ENCODE assay signal across 8 mouse cellular contexts in genomic region chr2:35107984-35108635, GRCm38 (mm10). TPM values are rescaled to one million over a fixed set of nuclear protein-coding genes. Genes with fewer than 3 reads are reported as not detected.
DNase-seq lines count a peak whose midpoint lies in the region; ATAC-seq and TF ChIP-seq lines count a peak whose summit lies in the region.

No protein-coding gene starts in this region.

- no peak for ATAC-seq in liver, embryonic 11.5 days (replicated peaks; ENCODE audit: low FRiP score)
- ATAC-seq in liver, embryonic 13.5 days (ENCODE audit: low read depth) = no peak
- no peak for ATAC-seq in activated CD4-positive, CD25-positive, alpha-beta regulatory T cell, adult 4 months

- TF ChIP-seq CTCF in cerebellum, adult 2 months (IDR thresholded peaks at IDR 0.05; ENCODE audit: borderline replicate concordance, insufficient read depth, low read depth, low read length) = no peak
- peak; percentile 57; the same call in 1 of the 2 replicates for TF ChIP-seq CTCF in brain, embryonic 14.5 days (IDR thresholded peaks at IDR 0.05; ENCODE audit: borderline replicate concordance, extremely low read depth, insufficient read depth, insufficient read length)

- no peaks in the 10 kb centered on the region for H3K27me3 ChIP-seq in cerebellum, adult 2 months (ENCODE audit: control insufficient read depth, insufficient read depth, low read length)
- no peaks in the 10 kb centered on the region for H3K27me3 ChIP-seq in liver, embryonic 11.5 days (replicated peaks; ENCODE audit: control insufficient read depth, insufficient read depth, low read length)
- no peaks in the 10 kb centered on the region for H3K27me3 ChIP-seq in liver, embryonic 13.5 days
- H3K27me3 ChIP-seq in splenic B cell, adult 2 months (ENCODE audit: control insufficient read depth, insufficient read depth, low read length, poor library complexity, severe bottlenecking) = no peaks in the 10 kb centered on the region

- no peaks in the 10 kb centered on the region for H3K36me3 ChIP-seq in liver, embryonic 11.5 days (ENCODE audit: control insufficient read depth, insufficient read depth, low read length)
- H3K36me3 ChIP-seq in liver, embryonic 13.5 days = no peaks in the 10 kb centered on the region
- H3K36me3 ChIP-seq in splenic B cell, adult 2 months (ENCODE audit: control insufficient read depth, insufficient read depth, low read length, poor library complexity, severe bottlenecking) = 0 out of 2 replicates have a peak, but pooled peaks cover 2% of the 10 kb centered on the region

- no peak for TF ChIP-seq POLR2A in cerebellum, adult 2 months (IDR thresholded peaks at IDR 0.05; ENCODE audit: borderline replicate concordance, insufficient read depth, low read length)
- TF ChIP-seq POLR2A in brain, embryonic 14.5 days (IDR thresholded peaks at IDR 0.05; ENCODE audit: borderline replicate concordance, extremely low read depth, insufficient read depth, insufficient read length, poor library complexity, severe bottlenecking) = no peak

- H3K4me2 ChIP-seq in liver, embryonic 11.5 days = no peak overlapping the region
- H3K4me2 ChIP-seq in liver, embryonic 13.5 days = no peak overlapping the region

- no peak overlapping the region for H3K9ac ChIP-seq in liver, embryonic 11.5 days (ENCODE audit: low read depth, low read length)
- no peak overlapping the region for H3K9ac ChIP-seq in liver, embryonic 13.5 days

- DNase-seq in cerebellum, postnatal 14 days = peak; percentile 15 to 55
- DNase-seq in cerebellum, adult 2 months = no peak
- peak; percentile 15 for DNase-seq in liver
- DNase-seq in liver, embryonic 11.5 days (ENCODE audit: low spot score) = no peak
- peak; percentile 53 for DNase-seq in brain, embryonic 14.5 days (ENCODE audit: low read depth)
- DNase-seq in liver, embryonic 13.5 days = peak; percentile 11
- DNase-seq in splenic B cell, adult 2 months (ENCODE audit: low read depth, low spot score) = peak; percentile 77

- WGBS in cerebellum, adult 2 months = 52% methylated on average over 5 of the region's 5 CpGs
- WGBS in liver, embryonic 11.5 days = 45% methylated on average over 5 of the region's 5 CpGs
- 39% methylated on average over 5 of the region's 5 CpGs for WGBS in liver, embryonic 13.5 days (ENCODE audit: insufficient replicate concordance)

- H3K9me3 ChIP-seq in liver, embryonic 11.5 days (ENCODE audit: control insufficient read depth, low read length) = no peaks in the 10 kb centered on the region
- H3K9me3 ChIP-seq in liver, embryonic 13.5 days (replicated peaks) = no peaks in the 10 kb centered on the region

- no peak overlapping the region for H3K27ac ChIP-seq in cerebellum, adult 2 months (ENCODE audit: insufficient read depth, low read length)
- no peak overlapping the region for H3K27ac ChIP-seq in liver, embryonic 11.5 days (ENCODE audit: low read depth, low read length)
- H3K27ac ChIP-seq in liver, embryonic 13.5 days = no peak overlapping the region

- no peak overlapping the region for H3K4me3 ChIP-seq in cerebellum, adult 2 months (replicated peaks; ENCODE audit: insufficient read depth, low read depth, low read length)
- no peak overlapping the region for H3K4me3 ChIP-seq in liver, embryonic 11.5 days (ENCODE audit: low read depth, low read length)
- H3K4me3 ChIP-seq in liver, embryonic 13.5 days (replicated peaks) = no peak overlapping the region

- no peaks in the 10 kb centered on the region for H3K4me1 ChIP-seq in cerebellum, adult 2 months (ENCODE audit: control insufficient read depth, insufficient read depth, low read length)
- H3K4me1 ChIP-seq in liver, embryonic 11.5 days (replicated peaks; ENCODE audit: control insufficient read depth, insufficient read depth, low read length) = peaks cover 3% of the 10 kb centered on the region; the same call in 1 of the 2 replicates
- peaks cover 29% of the 10 kb centered on the region for H3K4me1 ChIP-seq in liver, embryonic 13.5 days (replicated peaks)

RNA-seq across cellular contexts. Expression of gene Cntrl, which starts 1.2 kb away (rescaled TPM):
- 15.1 and 15.7 TPM in 2 replicates for polyA plus RNA-seq in cerebellum, adult 2 months (2012; rRNA removed)
- 18.4 and 22.7 TPM in 2 replicates for polyA plus RNA-seq in liver, embryonic 11.5 days (2014; fragmentation: Nextera tagmentation; extraction: Ambion mirVana)
- polyA plus RNA-seq in brain, embryonic 14.5 days (2012; rRNA removed) = 20.5 and 23.6 TPM in 2 replicates
- 9.8 and 10.0 TPM in 2 replicates for polyA plus RNA-seq in liver, embryonic 13.5 days (2015; fragmentation: Nextera tagmentation; extraction: Ambion mirVana)
- polyA plus RNA-seq in activated CD4-positive, CD25-positive, alpha-beta regulatory T cell, adult 4 months (2017; shearing (Covaris generic)) = 100 to 1,000 TPM; 139 to 153 TPM

RNA-seq across cellular contexts. Expression of gene AI182371, which starts 6.8 kb away (rescaled TPM):
- polyA plus RNA-seq in cerebellum, adult 2 months (2012; rRNA removed) = 0.57 and 0.63 TPM in 2 replicates
- 0.99 and 2.5 TPM in 2 replicates for polyA plus RNA-seq in liver, embryonic 11.5 days (2014; fragmentation: Nextera tagmentation; extraction: Ambion mirVana)
- 0.71 TPM in 2 replicates for polyA plus RNA-seq in brain, embryonic 14.5 days (2012; rRNA removed)
- polyA plus RNA-seq in liver, embryonic 13.5 days (2015; fragmentation: Nextera tagmentation; extraction: Ambion mirVana) = 9.9 and 13.4 TPM in 2 replicates
- under 1 TPM in 1 of 2 experiments, not detected in 1; 0.78 TPM for polyA plus RNA-seq in activated CD4-positive, CD25-positive, alpha-beta regulatory T cell, adult 4 months (2017; shearing (Covaris generic))

RNA-seq across cellular contexts. Expression of gene Hc, which starts 46.9 kb away (rescaled TPM):
- 0.59 and 1.1 TPM in 2 replicates for polyA plus RNA-seq in cerebellum, adult 2 months (2012; rRNA removed)
- polyA plus RNA-seq in liver, embryonic 11.5 days (2014; fragmentation: Nextera tagmentation; extraction: Ambion mirVana) = 10.0 and 10.5 TPM in 2 replicates
- 0.38 and 0.40 TPM in 2 replicates for polyA plus RNA-seq in brain, embryonic 14.5 days (2012; rRNA removed)
- polyA plus RNA-seq in liver, embryonic 13.5 days (2015; fragmentation: Nextera tagmentation; extraction: Ambion mirVana) = 17.8 and 26.3 TPM in 2 replicates
- polyA plus RNA-seq in activated CD4-positive, CD25-positive, alpha-beta regulatory T cell, adult 4 months (2017; shearing (Covaris generic)) = under 1 TPM; 0.09 to 0.17 TPM

Comparison
In these comparisons a context has a peak if more than half of its experiments do, and no peak if none do; other contexts are left out.
1. DNase-seq: peak in cerebellum, postnatal 14 days (2 of 2), liver (single experiment), brain, embryonic 14.5 days (single experiment), liver, embryonic 13.5 days (single experiment) and splenic B cell, adult 2 months (single experiment); none in cerebellum, adult 2 months (0 of 2) and liver, embryonic 11.5 days (single experiment).